Comparison of ENCODE assay signal across 14 mouse cellular contexts in the genomic region with DNA sequence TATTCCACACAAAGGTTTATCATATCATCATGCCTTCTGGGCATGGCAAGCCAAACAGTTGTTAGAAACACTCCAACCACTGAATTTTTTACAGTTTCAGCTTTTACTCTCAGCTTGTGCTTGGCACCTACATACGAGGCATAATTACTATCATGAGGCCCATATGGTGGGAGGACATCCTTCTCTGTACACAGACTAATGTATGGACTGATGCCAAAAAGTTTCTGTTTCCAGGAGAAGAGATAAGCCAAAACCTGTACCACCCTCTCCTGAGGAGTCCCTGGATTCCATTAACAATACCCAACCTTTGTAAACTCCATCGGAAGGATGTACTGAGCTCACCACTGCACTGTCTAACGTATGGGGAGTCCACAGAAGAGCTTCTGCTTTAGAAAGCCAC.
"Had no signal": no experiment of that assay in that cellular context is flagged by ENCODE, and none has a peak within 500 bp of the region (broad histone marks: within the 10 kb centered on the region; RNA-seq: fewer than 3 reads in every experiment).

No protein-coding gene starts in this region.

- H3K9me3 ChIP-seq: limb, embryonic 12.5 days; liver, embryonic 13.5 days; megakaryocyte, embryonic 14.5 days; midbrain, embryonic 12.5 days; stomach, embryonic 15.5 days had no signal

- H3K9ac ChIP-seq: limb, embryonic 12.5 days; liver, embryonic 13.5 days; liver, postnatal 0 days; midbrain, embryonic 12.5 days; stomach, embryonic 15.5 days had no signal

- H3K4me2 ChIP-seq: limb, embryonic 12.5 days; liver, embryonic 13.5 days; midbrain, embryonic 12.5 days; stomach, embryonic 15.5 days had no signal

- ATAC-seq: liver, postnatal 0 days; midbrain, embryonic 16.5 days had no signal

- H3K4me1 ChIP-seq: limb, embryonic 12.5 days; liver, embryonic 13.5 days; megakaryocyte, embryonic 14.5 days; midbrain, embryonic 12.5 days; stomach, embryonic 15.5 days had no signal

- H3K36me3 ChIP-seq: limb, embryonic 12.5 days; liver, embryonic 13.5 days; midbrain, embryonic 12.5 days; stomach, embryonic 15.5 days had no signal

- H3K27ac ChIP-seq: limb, embryonic 12.5 days; liver, embryonic 13.5 days; macrophage; midbrain, embryonic 12.5 days; stomach, embryonic 15.5 days had no signal

- DNase-seq: kidney, postnatal 25 days; liver; liver, embryonic 13.5 days; liver, postnatal 0 days; lung, postnatal 14 days; right cerebral cortex, postnatal 14 days; thymus, adult 2 months; thymus, postnatal 25 days had no signal

- H3K4me3 ChIP-seq: limb, embryonic 12.5 days; liver, embryonic 13.5 days; megakaryocyte, embryonic 14.5 days; midbrain, embryonic 12.5 days; stomach, embryonic 15.5 days had no signal

- H3K27me3 ChIP-seq: limb, embryonic 12.5 days; liver, embryonic 13.5 days; megakaryocyte, embryonic 14.5 days; midbrain, embryonic 12.5 days; stomach, embryonic 15.5 days had no signal
